Mouse (Mus musculus) embryonic facial prominence, embryonic 10.5 days (tissue): Measurements from ENCODE around the gene Patj. TPM values are rescaled to one million over a fixed set of nuclear protein-coding genes. Genes with fewer than 3 reads are reported as not detected.
A peak's percentile ranks its signal among the peaks of the same experiment; 100 is the strongest.

Source experiments
- DNase-seq: peaks from one replicate; pipeline ENCODE4 v3.0.0-alpha.2; 2017; ENCODE audit warnings: low spot score
- H3K27ac ChIP-seq: fragments of 300-500 bp; sonication (generic); replicated peaks from 2 replicates; pipeline ENCODE4 v1.5.1; 2016; ENCODE audit warnings: mild to moderate bottlenecking
- H3K27me3 ChIP-seq: fragments of 300-500 bp; sonication (generic); replicated peaks from 2 replicates; pipeline ENCODE4 v1.6.1; 2016; ENCODE audit warnings: low read depth, mild to moderate bottlenecking; ENCODE audit not compliant: poor library complexity, severe bottlenecking
- H3K36me3 ChIP-seq: fragments of 300-500 bp; sonication (generic); replicated peaks from 2 replicates; pipeline ENCODE4 v1.6.1; 2016; ENCODE audit warnings: mild to moderate bottlenecking, moderate library complexity
- H3K4me1 ChIP-seq: fragments of 300-500 bp; sonication (generic); 2 replicates; pipeline ENCODE4 v1.6.1; 2016
- H3K4me3 ChIP-seq: fragments of 300-500 bp; sonication (generic); 2 replicates; pipeline ENCODE4 v1.5.1; 2016; ENCODE audit warnings: mild to moderate bottlenecking, moderate library complexity
- H3K9me3 ChIP-seq: fragments of 300-500 bp; sonication (generic); 2 replicates; pipeline ENCODE4 v1.6.1; 2016; ENCODE audit warnings: mild to moderate bottlenecking
- WGBS: fragments of 180-500 bp; shearing (Covaris S2); methylation state at CpG from one replicate; pipeline ENCODE4 v1.1.7; 2016; 5-methylcytosine and 5-hydroxymethylcytosine counted together
- polyA plus RNA-seq: library from polyadenylated mRNA; unstranded; fragments of >200 nt; fragmentation: Nextera tagmentation; extraction: Ambion mirVana; gene quantifications from 2 replicates; pipeline ENCODE4 v1.2.1, GENCODE M21; 2016

The Patj gene
- polyA plus RNA-seq, 1 experiment from 2014 or later, result 17.8 TPM

DNA sequence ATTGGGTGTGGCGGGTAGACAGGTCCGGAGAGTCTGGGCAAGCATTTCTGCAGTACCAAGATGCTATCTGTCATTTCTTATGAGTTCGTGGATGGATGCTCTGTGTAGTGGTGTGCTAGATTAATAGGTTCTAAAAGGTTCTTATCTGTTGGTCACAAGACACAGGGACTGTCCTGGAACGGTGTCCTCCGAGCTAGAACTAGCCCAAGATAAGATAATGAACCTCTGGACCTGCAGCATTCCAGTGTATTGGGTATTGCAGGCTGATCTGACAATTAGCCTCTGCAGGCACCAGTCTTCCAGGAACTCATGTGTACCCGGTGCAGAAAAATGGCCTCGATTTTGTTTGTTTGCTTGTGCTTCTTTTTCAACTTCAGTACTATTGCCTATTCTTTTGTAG lies 333.1 kb downstream of the Patj start:
- no peak for DNase-seq
- Histone ChIP-seq H3K4me1 (peaks cover 21% of the 10 kb centered on the region), H3K9me3 (0 out of 2 replicates have a peak, but pooled peaks cover under 1% of the 10 kb centered on the region), H3K27me3 (peaks cover 40% of the 10 kb centered on the region), H3K36me3 (no peaks in the 10 kb centered on the region), H3K4me3 (no peak overlapping the region), H3K27ac (no peak overlapping the region)
- WGBS, result 59% methylated on average over 7 of the region's 7 CpGs

DNA sequence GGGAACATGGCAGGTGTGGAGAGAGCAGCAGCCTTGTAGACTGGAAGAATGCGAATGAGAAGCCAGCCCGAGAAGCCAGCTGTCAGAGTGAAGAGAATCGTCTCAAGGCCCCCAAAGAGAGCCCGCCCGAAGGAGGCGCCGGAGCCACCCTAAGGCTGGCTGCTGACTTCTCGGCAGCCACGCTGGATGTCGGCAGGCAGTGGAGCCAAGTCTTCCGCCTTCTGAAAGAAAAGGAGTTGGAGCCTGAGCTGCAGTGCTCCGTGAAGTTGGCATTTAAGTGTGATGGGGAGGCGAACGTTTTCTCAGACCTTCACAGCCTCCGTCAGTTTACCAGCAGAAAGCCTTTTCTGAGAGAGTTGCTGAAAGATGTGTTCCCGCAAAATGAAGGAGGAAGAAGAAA lies 338.1 kb downstream of the Patj start:
- Histone ChIP-seq H3K36me3 (no peaks in the 10 kb centered on the region), H3K4me1 (no peaks in the 10 kb centered on the region), H3K27ac (no peak overlapping the region), H3K27me3 (peaks cover 7% of the 10 kb centered on the region), H3K9me3 (0 out of 2 replicates have a peak, but pooled peaks cover 3% of the 10 kb centered on the region), H3K4me3 (no peak overlapping the region)
- 94% methylated on average over 16 of the region's 16 CpGs for WGBS
- DNase-seq, result no peak

DNA sequence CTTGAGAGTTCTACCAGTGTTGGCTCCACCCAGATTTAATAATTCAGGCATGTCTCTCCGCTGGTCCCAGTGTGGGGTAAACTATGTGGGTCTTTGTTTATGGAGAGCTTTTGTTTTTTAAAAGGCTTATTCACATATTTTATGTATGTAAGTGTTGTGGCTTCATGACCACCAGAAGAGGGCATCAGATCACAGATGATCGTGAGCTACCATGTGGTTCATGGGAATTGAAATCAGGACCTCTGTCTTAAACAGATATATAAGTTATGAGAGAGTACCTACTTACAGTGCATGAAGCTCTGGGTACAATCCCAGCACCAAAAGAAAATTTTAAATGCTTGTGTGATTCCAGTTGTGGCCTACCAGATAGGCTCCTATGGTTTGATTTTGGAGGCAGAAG lies 344.2 kb downstream of the Patj start:
- H3K27ac ChIP-seq, result no peak overlapping the region; the same call in 1 of the 2 replicates
- H3K4me3 ChIP-seq, result no peak overlapping the region
- H3K27me3 ChIP-seq, result no peaks in the 10 kb centered on the region
- WGBS, result 40% methylated on average over 2 of the region's 2 CpGs
- no peaks in the 10 kb centered on the region for H3K36me3 ChIP-seq
- H3K4me1 ChIP-seq, result peaks cover 12% of the 10 kb centered on the region
- no peak for DNase-seq
- H3K9me3 ChIP-seq, result no peaks in the 10 kb centered on the region

DNA sequence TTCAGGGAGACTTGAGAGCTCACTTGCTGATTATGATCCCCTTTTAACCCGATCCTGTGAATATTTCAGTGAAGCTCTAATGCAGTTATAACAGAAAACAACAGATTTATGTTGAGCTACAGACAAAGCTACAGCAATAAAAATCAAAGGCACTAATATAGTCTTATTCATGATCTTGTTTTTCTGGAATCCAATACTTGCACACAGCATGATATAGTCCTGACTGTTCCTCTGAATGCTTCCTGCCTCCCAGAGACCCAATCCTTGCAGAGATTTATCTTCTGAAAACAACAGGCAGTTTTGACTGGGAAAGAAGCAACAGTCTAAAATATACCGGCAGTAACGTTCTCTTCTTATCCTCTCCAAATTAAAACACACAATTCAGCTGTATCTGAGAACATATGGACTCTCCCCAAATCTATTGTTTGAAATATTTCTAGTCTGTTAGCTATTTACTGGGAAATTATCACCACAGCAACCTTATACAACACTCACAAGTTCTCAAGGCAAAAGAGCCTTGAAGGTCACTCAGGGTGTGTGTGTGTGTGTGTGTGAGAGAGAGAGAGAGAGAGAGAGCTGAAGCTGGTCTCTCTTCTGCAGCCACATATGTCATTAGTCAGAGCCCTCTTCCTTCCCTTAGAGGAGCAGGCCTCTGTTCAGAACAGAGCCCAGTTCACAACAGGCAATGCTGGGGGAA lies 347.8 kb downstream of the Patj start:
- DNase-seq, result no peak
- H3K27me3 ChIP-seq, result no peaks in the 10 kb centered on the region
- H3K4me1 ChIP-seq, result peaks cover 19% of the 10 kb centered on the region
- WGBS, result 71% methylated on average over 3 of the region's 3 CpGs
- H3K27ac ChIP-seq, result peak overlapping the region; percentile 58
- H3K4me3 ChIP-seq, result no peak overlapping the region
- no peaks in the 10 kb centered on the region for H3K9me3 ChIP-seq
- no peaks in the 10 kb centered on the region for H3K36me3 ChIP-seq

DNA sequence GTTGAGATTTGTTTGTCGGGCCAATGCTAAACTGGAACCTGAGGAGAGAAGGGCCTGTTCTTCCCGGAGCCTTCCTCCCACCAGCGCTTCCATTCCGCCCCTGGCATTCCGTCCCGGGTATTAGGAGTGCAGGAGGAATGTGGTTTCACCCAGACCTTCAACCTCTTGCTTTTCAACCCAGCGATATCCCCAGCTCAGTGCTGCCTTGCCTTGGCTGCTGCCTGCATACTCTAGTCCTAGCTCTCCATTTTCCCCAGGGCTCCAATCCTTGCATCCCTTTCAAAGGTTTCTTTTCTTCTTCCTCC lies 348.3 kb downstream of the Patj start:
- Histone ChIP-seq H3K27me3 (no peaks in the 10 kb centered on the region), H3K4me3 (no peak overlapping the region), H3K4me1 (peaks cover 19% of the 10 kb centered on the region), H3K9me3 (no peaks in the 10 kb centered on the region), H3K36me3 (no peaks in the 10 kb centered on the region), H3K27ac (peak overlapping the region; percentile 58)
- 18% methylated on average over 7 of the region's 7 CpGs for whole genome bisulfite sequencing
- peak; percentile 70 for DNase-seq

DNA sequence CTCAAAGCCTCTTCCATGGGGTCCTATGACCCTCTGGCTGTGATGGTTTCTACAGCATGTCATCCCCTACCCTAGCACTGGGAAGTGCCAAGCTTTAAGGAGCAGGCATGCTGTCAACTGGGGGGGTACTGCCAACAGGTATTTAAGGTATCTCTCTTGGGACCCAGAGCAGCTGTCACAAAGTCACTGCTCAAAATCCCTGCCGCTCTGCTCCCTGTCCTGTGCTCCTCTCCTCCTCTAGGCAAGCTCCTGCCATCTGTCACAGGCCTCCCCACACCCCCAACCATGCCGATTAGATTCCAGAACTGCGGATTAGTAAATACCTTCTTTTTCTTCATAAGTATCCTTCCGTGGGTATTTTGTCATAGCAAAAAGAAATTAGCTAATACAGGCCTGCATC lies 358.9 kb downstream of the Patj start:
- Histone ChIP-seq H3K27me3 (no peaks in the 10 kb centered on the region), H3K27ac (no peak overlapping the region), H3K36me3 (peaks cover 41% of the 10 kb centered on the region), H3K9me3 (no peaks in the 10 kb centered on the region), H3K4me1 (peaks cover 27% of the 10 kb centered on the region), H3K4me3 (no peak overlapping the region)
- no peak for DNase-seq
- 82% methylated on average over 4 of the region's 4 CpGs for WGBS

DNA sequence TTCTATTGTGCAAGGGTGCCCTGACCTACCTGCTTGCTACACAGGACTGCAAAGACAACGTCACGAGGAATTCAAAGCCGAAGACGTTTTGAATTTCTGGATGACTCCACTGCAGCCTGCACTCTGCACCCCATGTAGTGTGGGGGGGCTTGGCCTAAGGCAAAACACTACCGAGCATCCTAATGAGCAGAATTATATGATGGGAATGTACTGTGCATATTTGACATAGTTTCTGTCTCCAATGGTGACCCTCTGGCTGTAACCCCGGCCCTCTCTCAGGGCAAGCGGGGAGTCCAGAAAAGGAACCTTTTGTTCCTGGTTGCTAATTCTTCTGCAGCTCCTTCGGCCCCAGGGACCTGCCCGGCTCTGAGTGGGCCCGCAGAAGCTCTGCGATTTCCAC lies 360.6 kb downstream of the Patj start:
- Histone ChIP-seq H3K9me3 (no peaks in the 10 kb centered on the region), H3K27ac (peak overlapping the region; percentile 72), H3K27me3 (no peaks in the 10 kb centered on the region), H3K4me1 (peaks cover 27% of the 10 kb centered on the region), H3K4me3 (no peak overlapping the region), H3K36me3 (peaks cover 57% of the 10 kb centered on the region)
- 30% methylated on average over 11 of the region's 11 CpGs for WGBS
- DNase-seq, result peak; percentile 33

DNA sequence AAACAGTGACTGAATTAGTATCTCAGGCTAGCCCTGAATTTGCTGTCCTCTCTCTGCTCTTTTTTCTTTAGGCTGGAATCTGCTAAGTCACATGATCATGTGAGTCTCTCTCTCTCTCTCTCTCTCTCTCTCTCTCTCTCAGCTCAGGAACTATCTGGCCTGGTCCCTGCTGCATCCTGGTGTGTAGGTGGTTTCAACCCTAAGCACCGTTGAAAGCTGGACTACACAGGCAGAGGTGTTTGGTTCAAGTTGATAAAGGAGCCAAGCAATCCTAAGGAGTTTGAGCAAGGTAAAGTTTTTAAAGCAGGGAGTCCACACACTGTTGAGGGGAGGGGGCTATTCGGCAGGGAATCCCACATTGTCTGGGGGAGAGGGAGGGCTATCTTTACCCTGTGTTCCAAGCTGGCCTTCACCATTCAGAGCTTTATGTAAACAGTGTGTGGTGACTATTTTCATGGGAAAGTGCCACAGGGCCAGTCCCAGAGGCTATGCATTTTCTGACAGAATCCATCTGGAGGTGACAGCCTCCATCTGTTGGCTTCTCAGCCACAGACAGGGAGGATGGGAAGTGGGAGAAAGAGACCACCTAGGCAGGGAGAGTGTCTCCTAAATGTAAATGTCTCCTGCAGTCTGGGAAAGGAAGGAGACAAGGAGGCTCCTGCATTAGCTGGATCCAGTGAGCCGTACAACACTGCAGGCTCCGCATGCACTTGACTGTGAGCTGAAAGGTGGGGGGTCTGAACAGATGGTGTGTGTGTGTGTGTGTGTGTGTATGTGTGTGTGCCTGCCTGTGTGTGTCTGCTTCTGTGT lies 362.6 kb downstream of the Patj start:
- Histone ChIP-seq H3K9me3 (no peaks in the 10 kb centered on the region), H3K4me3 (no peak overlapping the region), H3K27me3 (no peaks in the 10 kb centered on the region), H3K27ac (peak overlapping the region; percentile 55), H3K36me3 (peaks cover 73% of the 10 kb centered on the region), H3K4me1 (peaks cover 27% of the 10 kb centered on the region)
- WGBS, result 68% methylated on average over 4 of the region's 4 CpGs
- DNase-seq, result no peak

DNA sequence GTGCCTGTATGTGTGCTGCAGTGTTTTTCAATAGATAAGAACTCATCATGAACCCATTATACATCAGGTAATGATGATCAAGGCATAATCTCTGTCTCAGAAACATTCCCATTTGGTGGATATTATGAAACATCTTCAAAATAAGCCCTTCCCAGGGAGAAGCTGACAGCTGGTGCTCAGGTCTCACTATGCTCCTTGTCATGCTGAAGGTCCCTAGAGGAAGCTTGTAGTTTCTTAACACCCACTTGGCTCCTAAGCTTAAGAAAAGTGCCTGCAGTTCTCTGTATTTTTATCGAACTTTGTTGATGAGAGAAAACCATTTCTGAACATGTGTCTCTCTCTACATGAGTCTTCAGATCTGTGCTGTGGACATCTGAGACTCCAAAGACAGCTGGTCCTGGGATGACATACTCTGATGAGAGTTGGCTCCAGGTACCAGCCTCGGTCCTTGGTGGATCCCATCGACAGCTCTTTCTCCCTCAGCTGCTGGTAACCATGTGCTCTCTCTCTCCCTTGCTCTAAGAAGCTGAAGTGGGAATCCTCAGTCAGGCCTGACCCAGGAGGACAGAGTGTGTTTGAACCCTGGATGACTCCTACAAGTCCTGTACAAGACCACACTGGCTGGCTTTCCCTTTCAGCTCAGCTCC lies 363.4 kb downstream of the Patj start:
- no peak for DNase-seq
- Histone ChIP-seq H3K36me3 (peaks cover 79% of the 10 kb centered on the region), H3K9me3 (no peaks in the 10 kb centered on the region), H3K4me3 (no peak overlapping the region), H3K27me3 (no peaks in the 10 kb centered on the region), H3K27ac (peak overlapping the region; percentile 55; the same call in 1 of the 2 replicates), H3K4me1 (peaks cover 27% of the 10 kb centered on the region)
- WGBS, result 87% methylated on average over 3 of the region's 3 CpGs

DNA sequence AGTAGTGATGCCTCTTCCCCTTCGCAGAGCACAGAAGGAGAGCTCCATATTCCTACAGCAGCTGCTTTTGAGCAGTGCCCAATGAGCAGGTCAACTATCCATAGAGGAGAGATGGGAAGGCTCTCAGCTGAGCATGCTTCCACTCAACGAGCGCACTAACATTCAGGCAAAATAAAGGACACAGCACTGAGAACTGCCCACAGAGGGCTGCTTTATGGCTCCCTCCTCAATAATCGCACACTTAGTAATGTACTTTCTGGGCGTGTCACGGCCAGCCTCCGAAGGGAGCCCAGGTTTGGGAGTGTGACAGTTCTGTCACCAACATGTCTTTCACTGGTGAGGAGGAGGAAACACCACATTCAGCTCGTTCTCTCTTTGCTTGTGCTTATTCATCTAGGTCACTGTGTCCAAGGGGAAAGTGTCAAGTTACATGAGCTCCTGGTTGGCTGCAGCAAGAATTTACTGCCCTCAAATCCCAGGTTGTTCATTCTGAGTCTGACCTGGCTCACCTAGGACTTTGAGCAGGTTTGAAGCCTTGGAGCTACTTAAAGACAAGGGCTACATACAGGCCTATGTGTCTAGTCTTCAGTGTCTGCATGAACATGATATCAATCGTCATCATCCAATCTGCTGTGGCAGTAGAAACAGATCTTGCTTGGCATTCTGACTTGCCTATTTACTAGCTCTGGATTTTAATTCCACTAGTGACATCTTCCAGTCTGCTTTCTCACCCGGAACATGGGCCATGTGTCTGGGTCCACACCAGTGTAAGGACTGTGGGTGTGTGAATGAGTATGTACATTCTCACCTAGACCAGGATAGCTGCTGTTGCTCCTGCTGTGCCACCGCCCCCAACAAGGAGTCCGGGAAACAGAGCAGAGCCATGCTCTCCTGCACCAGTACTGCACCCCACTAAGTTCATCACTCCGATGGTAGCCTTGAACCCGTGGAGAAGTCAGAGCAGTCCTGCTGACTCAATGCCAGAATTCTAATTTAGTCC lies 371.8 kb downstream of the Patj start:
- peaks cover 87% of the 10 kb centered on the region for H3K36me3 ChIP-seq
- H3K27ac ChIP-seq, result no peak overlapping the region

More for the DNA sequence above, 371.8 kb downstream of the Patj start:
- WGBS, result 81% methylated on average over 14 of the region's 14 CpGs
- H3K4me3 ChIP-seq, result no peak overlapping the region
- H3K27me3 ChIP-seq, result no peaks in the 10 kb centered on the region
- peaks cover 10% of the 10 kb centered on the region for H3K4me1 ChIP-seq
- no peaks in the 10 kb centered on the region for H3K9me3 ChIP-seq
- no peak for DNase-seq
